Mouse (Mus musculus): ENCODE data around the gene Gulp1. TPM values are rescaled to one million over a fixed set of nuclear protein-coding genes. Genes with fewer than 3 reads are reported as not detected.

The Gulp1 gene
- polyA plus RNA-seq, 1 experiment, result not detected

- H3K27ac ChIP-seq (ENCODE audit: insufficient read depth, low read depth, low read length), result no peak overlapping the region
- no peak overlapping the region for H3K4me3 ChIP-seq (ENCODE audit: insufficient read depth, low read depth, low read length)
- 39% methylated on average over 3 of the region's 3 CpGs for whole genome bisulfite sequencing
These were observed 127.7 kb downstream of the Gulp1 start for GRCm38 (mm10) chr1:44678974-44679373.

DNA sequence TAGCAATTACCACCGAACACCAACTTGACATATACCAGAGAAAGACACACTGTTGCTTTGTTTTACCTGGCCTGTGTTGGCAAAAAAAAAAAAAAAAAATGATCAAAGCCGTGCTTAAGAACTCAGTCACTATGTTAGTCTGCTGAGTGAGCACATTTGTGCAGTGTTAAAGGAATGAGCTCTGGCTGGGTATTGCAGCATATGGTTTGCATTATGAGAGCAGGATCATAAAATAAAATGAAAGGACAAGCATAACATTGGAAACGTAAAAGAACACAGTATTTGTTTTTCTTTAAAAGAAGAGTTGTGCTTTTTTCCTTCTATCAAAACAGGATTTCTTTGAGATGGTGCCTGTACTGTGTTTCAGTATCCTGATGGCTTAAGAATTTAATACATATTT, 128.1 kb downstream of the Gulp1 start:
- H3K4me3 ChIP-seq (ENCODE audit: insufficient read depth, low read depth, low read length), result no peak overlapping the region
- no peak overlapping the region for H3K27ac ChIP-seq (ENCODE audit: insufficient read depth, low read depth, low read length)
- TF ChIP-seq CTCF (IDR thresholded peaks at IDR 0.05; ENCODE audit: insufficient read depth, low read depth, low read length) (no peak), POLR2A (IDR thresholded peaks at IDR 0.05; ENCODE audit: insufficient read depth, low read depth, low read length) (no peak)
- H3K4me1 ChIP-seq (ENCODE audit: control insufficient read depth, insufficient read depth, low read length), result no peaks in the 10 kb centered on the region
- 73% methylated on average over 3 of the region's 3 CpGs for WGBS

More at GRCm38 (mm10) chr1:44678974-44679373, 127.7 kb downstream of the Gulp1 start:
- H3K4me1 ChIP-seq (ENCODE audit: control insufficient read depth, insufficient read depth, low read length), result no peaks in the 10 kb centered on the region
- no peak for TF ChIP-seq CTCF (IDR thresholded peaks at IDR 0.05; ENCODE audit: insufficient read depth, low read depth, low read length)
- TF ChIP-seq POLR2A (IDR thresholded peaks at IDR 0.05; ENCODE audit: insufficient read depth, low read depth, low read length), result no peak

DNA sequence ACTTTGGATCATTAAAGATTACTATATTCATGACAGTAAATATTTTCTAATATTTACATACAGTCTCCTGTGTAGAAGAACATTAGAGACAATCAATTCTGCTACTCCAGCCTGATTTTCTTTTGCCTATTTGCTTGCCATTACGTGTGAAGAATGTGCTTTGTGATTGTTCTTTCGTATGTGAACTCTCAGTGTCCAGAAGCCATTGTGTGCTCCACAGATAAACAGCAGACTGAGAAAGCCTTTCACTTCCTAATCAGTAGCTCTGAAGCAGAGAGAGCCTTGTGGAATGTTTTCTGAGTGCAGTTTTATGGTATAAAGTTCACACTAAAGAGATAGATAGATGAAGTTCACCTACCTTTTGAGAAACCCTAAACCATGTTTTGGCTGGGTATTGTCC, 131.2 kb downstream of the Gulp1 start:
- WGBS, result 60% methylated on average over 2 of the region's 2 CpGs
- Histone ChIP-seq H3K4me3 (ENCODE audit: insufficient read depth, low read depth, low read length) (no peak overlapping the region), H3K4me1 (ENCODE audit: control insufficient read depth, insufficient read depth, low read length) (no peaks in the 10 kb centered on the region), H3K27ac (ENCODE audit: insufficient read depth, low read depth, low read length) (no peak overlapping the region)
- TF ChIP-seq POLR2A (IDR thresholded peaks at IDR 0.05; ENCODE audit: insufficient read depth, low read depth, low read length) (no peak), CTCF (IDR thresholded peaks at IDR 0.05; ENCODE audit: insufficient read depth, low read depth, low read length) (no peak)

DNA sequence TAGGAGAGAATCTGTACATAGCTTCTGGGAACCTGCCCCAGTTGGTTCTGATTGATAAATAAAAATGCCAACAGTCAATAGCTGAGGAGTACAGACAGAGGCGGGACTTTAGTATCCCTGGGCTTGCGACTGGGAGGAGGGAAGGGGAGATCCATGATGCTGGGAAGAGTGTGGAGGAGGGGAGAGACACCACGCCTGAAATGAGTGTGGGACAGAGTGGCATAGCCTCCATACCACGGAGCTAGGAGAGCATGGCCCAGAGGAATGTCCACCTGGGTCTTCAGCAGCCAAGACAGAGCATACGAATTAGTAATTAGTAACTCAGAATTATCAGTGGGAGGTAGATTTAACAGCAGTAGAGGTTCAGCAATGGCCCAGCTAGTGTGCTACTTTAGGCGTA, 132.4 kb downstream of the Gulp1 start:
- H3K27ac ChIP-seq (ENCODE audit: insufficient read depth, low read depth, low read length), result no peak overlapping the region
- 73% methylated on average over 6 of the region's 6 CpGs for WGBS
- H3K4me1 ChIP-seq (ENCODE audit: control insufficient read depth, insufficient read depth, low read length), result no peaks in the 10 kb centered on the region
- no peak overlapping the region for H3K4me3 ChIP-seq (ENCODE audit: insufficient read depth, low read depth, low read length)
- TF ChIP-seq POLR2A (IDR thresholded peaks at IDR 0.05; ENCODE audit: insufficient read depth, low read depth, low read length), result no peak
- TF ChIP-seq CTCF (IDR thresholded peaks at IDR 0.05; ENCODE audit: insufficient read depth, low read depth, low read length), result no peak

DNA sequence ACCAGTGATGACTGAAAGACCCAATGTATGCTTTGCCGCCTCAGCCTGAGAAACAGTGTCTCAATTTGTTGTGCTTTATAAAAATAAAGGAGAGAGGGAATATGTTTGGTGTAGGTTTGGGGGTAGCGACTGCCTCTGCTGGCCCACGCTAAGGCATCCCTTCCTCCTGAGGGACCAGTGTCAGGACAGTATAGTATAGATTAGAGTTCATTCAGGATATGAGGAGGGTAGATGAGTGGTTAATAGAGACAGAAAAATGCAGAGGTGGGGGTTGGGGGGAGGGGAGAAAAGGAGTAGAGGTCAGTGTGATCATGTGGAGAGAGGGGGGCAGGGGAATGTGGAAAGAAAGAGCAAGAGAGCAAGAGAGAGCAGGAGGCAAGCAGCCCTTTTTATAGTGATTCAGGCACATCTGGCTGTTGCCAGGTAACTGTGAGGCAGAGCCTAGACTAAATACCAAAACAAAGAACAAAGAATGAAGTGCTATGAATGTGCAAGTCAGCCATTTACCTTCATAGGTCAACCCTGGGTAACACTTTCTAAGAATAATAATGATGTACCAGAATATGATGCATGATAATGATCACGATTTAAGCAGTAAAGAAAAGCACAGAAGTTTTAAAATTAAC, 169.6 kb downstream of the Gulp1 start:
- Histone ChIP-seq H3K4me1 (ENCODE audit: control insufficient read depth, insufficient read depth, low read length) (no peaks in the 10 kb centered on the region), H3K4me3 (ENCODE audit: insufficient read depth, low read depth, low read length) (no peak overlapping the region), H3K27ac (ENCODE audit: insufficient read depth, low read depth, low read length) (no peak overlapping the region)
- TF ChIP-seq CTCF (IDR thresholded peaks at IDR 0.05; ENCODE audit: insufficient read depth, low read depth, low read length) (no peak), POLR2A (IDR thresholded peaks at IDR 0.05; ENCODE audit: insufficient read depth, low read depth, low read length) (no peak)
- 78% methylated on average over 4 of the region's 4 CpGs for WGBS

- Histone ChIP-seq H3K27ac (ENCODE audit: insufficient read depth, low read depth, low read length) (no peak overlapping the region), H3K4me1 (ENCODE audit: control insufficient read depth, insufficient read depth, low read length) (no peaks in the 10 kb centered on the region), H3K4me3 (ENCODE audit: insufficient read depth, low read depth, low read length) (no peak overlapping the region)
- TF ChIP-seq CTCF (IDR thresholded peaks at IDR 0.05; ENCODE audit: insufficient read depth, low read depth, low read length) (no peak), POLR2A (IDR thresholded peaks at IDR 0.05; ENCODE audit: insufficient read depth, low read depth, low read length) (no peak)
These were observed 189.9 kb downstream of the Gulp1 start for GRCm38 (mm10) chr1:44741256-44741655.

DNA sequence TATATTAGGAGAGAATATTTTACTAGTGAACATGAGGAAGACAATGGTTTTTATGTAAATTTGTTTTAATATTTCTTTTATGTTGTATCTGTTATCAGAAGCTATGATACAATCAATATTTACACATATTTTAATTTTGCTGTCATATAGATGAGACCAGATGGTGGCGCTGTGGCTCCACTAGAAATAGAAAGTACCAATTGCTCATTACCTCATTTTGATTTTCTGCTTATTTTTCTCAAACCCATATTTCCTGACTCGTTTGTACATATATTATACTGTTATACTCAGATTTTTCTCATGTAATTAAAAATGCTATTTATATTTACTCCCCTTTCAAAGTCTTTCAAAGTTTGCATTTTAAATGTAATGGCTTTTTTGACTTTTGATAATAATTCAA, 194.4 kb downstream of the Gulp1 start:
- no peak for TF ChIP-seq CTCF (IDR thresholded peaks at IDR 0.05; ENCODE audit: insufficient read depth, low read depth, low read length)
- no peak for TF ChIP-seq POLR2A (IDR thresholded peaks at IDR 0.05; ENCODE audit: insufficient read depth, low read depth, low read length)
- whole genome bisulfite sequencing, result under 1% methylated on average over 2 of the region's 2 CpGs

DNA sequence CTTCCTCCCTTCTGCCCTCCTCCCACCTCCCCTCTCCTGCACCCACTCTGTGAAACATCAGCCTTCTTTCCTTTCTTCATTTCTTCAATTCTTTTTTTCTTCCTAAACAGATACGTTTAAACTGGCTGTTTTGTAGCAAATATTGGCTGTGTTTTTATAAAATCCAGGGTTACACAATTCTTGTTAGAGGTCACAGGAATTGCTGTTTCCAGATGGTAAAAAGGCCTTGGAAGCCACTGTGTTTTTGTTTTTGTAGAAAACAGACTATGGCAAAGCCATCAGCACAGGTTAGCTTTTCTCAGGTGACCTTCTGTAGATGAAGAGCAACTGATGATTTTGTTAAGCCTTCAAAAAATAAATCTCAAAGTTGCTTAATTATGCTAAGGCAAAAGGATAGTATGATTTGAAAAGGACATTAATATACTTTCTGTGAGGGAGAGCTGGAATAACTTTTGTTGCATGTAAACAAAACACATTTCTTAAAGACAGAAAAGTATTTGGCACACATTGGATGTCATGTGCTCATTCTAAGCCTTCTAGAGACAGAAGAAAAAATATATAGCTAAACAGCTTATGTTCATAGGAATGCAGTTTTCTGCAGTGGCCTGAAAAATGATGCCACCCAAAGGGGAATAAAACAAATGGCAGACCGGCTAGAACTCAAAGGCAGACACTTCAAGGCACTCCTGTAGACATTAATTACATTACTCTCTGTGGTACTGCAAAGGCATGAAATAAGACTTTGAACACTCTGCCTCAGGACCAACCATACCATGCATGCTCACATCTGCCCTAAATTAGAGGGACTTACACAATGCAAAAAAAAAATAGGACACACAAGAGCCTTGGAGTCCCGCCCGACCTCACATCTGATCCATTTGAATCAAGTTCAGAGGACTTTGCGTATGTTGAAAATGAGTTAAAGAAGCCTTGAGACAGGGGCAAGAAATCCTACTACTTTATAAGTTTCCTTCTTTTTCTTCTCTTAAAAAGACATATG, 199.7 kb downstream of the Gulp1 start:
- H3K27ac ChIP-seq (ENCODE audit: insufficient read depth, low read depth, low read length), result no peak overlapping the region
- 86% methylated on average over 5 of the region's 5 CpGs for WGBS
- no peak for TF ChIP-seq POLR2A (IDR thresholded peaks at IDR 0.05; ENCODE audit: insufficient read depth, low read depth, low read length)
- TF ChIP-seq CTCF (IDR thresholded peaks at IDR 0.05; ENCODE audit: insufficient read depth, low read depth, low read length), result no peak
- no peaks in the 10 kb centered on the region for H3K4me1 ChIP-seq (ENCODE audit: control insufficient read depth, insufficient read depth, low read length)
- no peak overlapping the region for H3K4me3 ChIP-seq (ENCODE audit: insufficient read depth, low read depth, low read length)

More for the DNA sequence above, 194.4 kb downstream of the Gulp1 start:
- Histone ChIP-seq H3K4me3 (ENCODE audit: insufficient read depth, low read depth, low read length) (no peak overlapping the region), H3K4me1 (ENCODE audit: control insufficient read depth, insufficient read depth, low read length) (no peaks in the 10 kb centered on the region), H3K27ac (ENCODE audit: insufficient read depth, low read depth, low read length) (no peak overlapping the region)

- no peaks in the 10 kb centered on the region for H3K4me1 ChIP-seq (ENCODE audit: control insufficient read depth, insufficient read depth, low read length)
- H3K27ac ChIP-seq (ENCODE audit: insufficient read depth, low read depth, low read length), result no peak overlapping the region
- no peak for TF ChIP-seq CTCF (IDR thresholded peaks at IDR 0.05; ENCODE audit: insufficient read depth, low read depth, low read length)
- no peak overlapping the region for H3K4me3 ChIP-seq (ENCODE audit: insufficient read depth, low read depth, low read length)
- 77% methylated on average over 1 of the region's 1 CpGs for WGBS
These were observed 226.9 kb downstream of the Gulp1 start for GRCm38 (mm10) chr1:44778251-44778650.
